Mouse (Mus musculus) spleen, adult 2 months (tissue): ENCODE data around the gene Rbmx2. TPM values are rescaled to one million over a fixed set of nuclear protein-coding genes. Genes with fewer than 3 reads are reported as not detected.
A peak's percentile ranks its signal among the peaks of the same experiment; 100 is the strongest.

ENCODE experiments used
- DNase-seq, 2 experiments: peaks; one replicate each; pipeline versions ENCODE4 v3.0.0 to v3.0.0-alpha.2; 2012 to 2021; ENCODE audit warnings: low spot score in 2 of 2, low read depth in 1 of 2
- H3K27ac ChIP-seq: fragments of 200-500 bp; 2 replicates; pipeline ENCODE4 v1.5.1; 2012; ENCODE audit warnings: low read length, inconsistent platforms; ENCODE audit not compliant: insufficient read depth
- H3K27me3 ChIP-seq: fragments of 200-500 bp; 2 replicates; pipeline ENCODE4 v1.6.1; 2012; ENCODE audit warnings: mild to moderate bottlenecking, moderate library complexity, low read length, inconsistent platforms; ENCODE audit not compliant: control insufficient read depth, insufficient read depth
- H3K36me3 ChIP-seq: fragments of 200-500 bp; 2 replicates; pipeline ENCODE4 v1.6.1; 2012; ENCODE audit warnings: mild to moderate bottlenecking, low read length, inconsistent platforms; ENCODE audit not compliant: control insufficient read depth, insufficient read depth
- H3K4me1 ChIP-seq: fragments of 200-500 bp; 2 replicates; pipeline ENCODE4 v1.6.1; 2011; ENCODE audit warnings: inconsistent platforms; ENCODE audit not compliant: control insufficient read depth, insufficient read depth, insufficient read length
- H3K4me3 ChIP-seq: fragments of 200-500 bp; 2 replicates; pipeline ENCODE4 v1.5.1; 2011; ENCODE audit warnings: mild to moderate bottlenecking, inconsistent platforms; ENCODE audit not compliant: insufficient read depth, insufficient read length; ENCODE audit errors: extremely low read depth
- CTCF ChIP-seq: fragments of 200-500 bp; IDR thresholded peaks from 2 replicates; pipeline ENCODE4 v1.5.1; 2011; ENCODE audit warnings: mild to moderate bottlenecking, inconsistent platforms; ENCODE audit not compliant: insufficient read depth, insufficient read length, insufficient replicate concordance; ENCODE audit errors: extremely low read depth
- POLR2A ChIP-seq: fragments of 200-500 bp; IDR thresholded peaks from 2 replicates; pipeline ENCODE4 v1.6.1; 2011; ENCODE audit warnings: low read depth, low read length, inconsistent platforms
- WGBS: fragments of 180-500 bp; shearing (Covaris S2); methylation state at CpG from one replicate; pipeline ENCODE4 v1.1.7; 2018; 5-methylcytosine and 5-hydroxymethylcytosine counted together
- polyA plus RNA-seq: library from polyadenylated mRNA; depleted of rRNA; stranded (reverse); fragments of >200 nt; gene quantifications from 2 replicates; pipeline ENCODE4 v1.2.3, GENCODE M21; 2012; rRNA removed

Rbmx2 gene
- polyA plus RNA-seq, result 1.2 and 1.3 TPM in 2 replicates

DNA sequence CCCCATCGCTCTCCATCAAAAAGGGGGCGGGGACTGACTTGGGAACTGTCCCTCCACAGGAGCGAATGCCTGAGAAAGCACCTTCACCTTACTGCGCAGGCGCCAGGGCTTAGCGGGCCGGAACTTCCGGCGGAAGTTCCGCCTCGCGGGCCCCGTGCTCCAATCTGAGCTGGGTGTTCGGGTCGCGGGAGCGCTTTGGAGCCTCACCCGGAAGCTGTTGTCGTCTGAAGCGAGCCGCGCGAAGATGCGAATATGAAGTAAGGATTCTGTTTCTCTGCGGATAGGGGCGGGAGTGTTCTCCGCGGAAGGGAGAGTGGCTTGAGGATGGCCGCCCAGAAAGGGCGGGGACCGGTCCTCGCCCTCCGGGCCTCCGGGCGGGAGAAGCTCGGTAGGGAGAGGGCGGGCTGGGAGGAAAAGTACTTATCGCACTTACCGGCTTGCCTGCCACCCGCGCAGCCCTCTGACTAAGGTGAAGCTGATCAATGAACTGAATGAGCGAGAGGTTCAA is at the start of gene Rbmx2:
Rbmx2 (plus strand) TSS at position 141 of the 508 bp plus-strand sequence.
- no peak for TF ChIP-seq CTCF
- TF ChIP-seq POLR2A, result no peak
- no peak within 1 kb of the TSS for H3K27ac ChIP-seq
- no peaks in the 10 kb centered on the region for H3K27me3 ChIP-seq
- H3K4me1 ChIP-seq, result peaks cover 4% of the 10 kb centered on the region; the same call in 1 of the 2 replicates
- peak; percentile 77 to 85 for DNase-seq
- WGBS, result 18% methylated on average over 42 of the region's 42 CpGs
- H3K4me3 ChIP-seq, result peak within 1 kb of the TSS; percentile 67
- 0 out of 2 replicates have a peak, but pooled peaks cover 1% of the 10 kb centered on the region for H3K36me3 ChIP-seq

DNA sequence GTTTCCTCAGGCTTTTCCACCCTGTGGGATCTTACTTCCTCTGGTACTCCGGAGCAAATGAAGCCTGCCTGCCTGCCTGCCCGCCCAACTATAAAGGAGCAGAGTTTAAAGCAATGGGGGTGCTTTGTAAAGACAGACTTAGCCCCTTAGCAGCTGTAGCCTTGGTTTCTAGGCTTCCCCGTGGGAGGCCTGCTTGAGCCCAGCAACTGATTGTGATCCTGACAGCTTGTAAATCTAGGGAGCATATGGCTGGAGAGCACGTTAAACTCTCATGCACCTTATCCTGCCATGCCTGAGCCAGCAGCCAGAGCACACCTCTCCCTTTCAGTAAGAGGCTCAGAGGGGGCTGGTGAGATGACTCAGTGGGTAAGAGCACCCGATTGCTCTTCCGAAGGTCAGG is 28.0 kb upstream of the Rbmx2 start:
- Histone ChIP-seq H3K27me3 (no peaks in the 10 kb centered on the region), H3K36me3 (no peaks in the 10 kb centered on the region), H3K27ac (no peak overlapping the region), H3K4me1 (no peaks in the 10 kb centered on the region), H3K4me3 (no peak overlapping the region)
- TF ChIP-seq POLR2A (no peak), CTCF (no peak)
- WGBS, result 70% methylated on average over 6 of the region's 6 CpGs
- no peak for DNase-seq

DNA sequence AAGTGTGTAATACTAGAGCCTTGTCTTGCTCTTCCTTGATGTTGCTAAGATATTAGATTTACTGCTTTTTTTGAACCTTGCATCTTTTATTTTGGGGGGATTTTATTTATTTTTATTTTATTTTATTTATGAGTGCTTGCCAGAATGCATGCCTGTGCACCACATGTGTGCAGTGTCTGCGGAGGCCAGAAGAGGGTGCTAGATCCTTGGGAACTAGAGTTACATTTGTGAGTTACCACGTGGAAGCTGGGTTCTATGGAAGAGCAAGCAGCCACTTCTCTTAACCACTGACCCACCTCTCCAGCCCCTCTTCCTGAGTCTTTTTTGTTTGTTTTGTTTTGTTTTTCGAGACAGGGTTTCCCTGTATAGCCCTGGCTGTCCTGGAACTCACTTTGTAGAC is 25.2 kb upstream of the Rbmx2 start:
- 65% methylated on average over 3 of the region's 3 CpGs for WGBS
- no peaks in the 10 kb centered on the region for H3K36me3 ChIP-seq
- no peaks in the 10 kb centered on the region for H3K4me1 ChIP-seq
- no peak overlapping the region for H3K4me3 ChIP-seq
- no peak overlapping the region for H3K27ac ChIP-seq
- TF ChIP-seq CTCF, result no peak
- no peak for TF ChIP-seq POLR2A
- DNase-seq, result no peak
- no peaks in the 10 kb centered on the region for H3K27me3 ChIP-seq

DNA sequence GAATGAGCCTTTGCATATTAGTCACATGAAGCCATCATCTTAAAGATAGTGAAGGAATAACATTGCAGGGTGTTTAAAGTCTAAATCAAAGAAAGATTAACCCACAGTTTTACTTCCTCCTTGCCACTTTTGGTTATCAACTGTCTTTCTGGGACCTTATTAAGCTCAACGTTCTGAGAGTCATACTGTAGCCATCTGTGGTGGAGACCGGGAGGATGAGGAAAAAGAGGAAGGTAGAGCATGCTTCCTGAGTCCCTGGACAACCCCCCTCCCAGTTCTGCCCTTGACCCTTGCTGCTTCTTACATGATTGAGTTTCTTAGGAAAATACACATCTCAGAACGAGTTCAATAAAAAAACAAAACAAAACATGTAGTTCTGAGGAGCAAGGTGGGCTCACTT is 23.1 kb upstream of the Rbmx2 start:
- Histone ChIP-seq H3K4me1 (no peaks in the 10 kb centered on the region), H3K27ac (no peak overlapping the region), H3K36me3 (no peaks in the 10 kb centered on the region), H3K4me3 (no peak overlapping the region), H3K27me3 (no peaks in the 10 kb centered on the region)
- DNase-seq, result no peak
- TF ChIP-seq POLR2A (no peak), CTCF (no peak)
- WGBS, result 19% methylated on average over 3 of the region's 3 CpGs

DNA sequence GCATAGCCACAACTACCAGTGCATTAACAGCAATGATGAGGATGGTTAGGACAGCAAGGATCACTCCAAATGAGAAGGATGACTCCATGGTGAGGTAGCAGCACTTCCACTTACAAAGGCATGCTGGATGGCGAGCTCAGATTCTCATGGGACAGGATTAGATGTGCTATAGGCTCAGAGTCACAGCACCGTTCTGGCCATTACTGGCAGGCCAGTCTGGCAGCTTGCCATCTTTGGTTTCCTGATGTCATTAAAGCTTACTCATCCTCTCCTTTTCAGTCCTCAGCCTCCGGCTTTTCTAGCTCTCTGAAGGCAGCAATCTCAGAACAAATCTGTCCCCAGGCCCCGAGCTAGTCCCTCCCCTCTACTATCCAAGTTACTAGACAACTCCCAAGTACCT is 20.6 kb upstream of the Rbmx2 start, which contains the start of gene Gpr119:
Gpr119 (minus strand) TSS at position 308 of the 400 bp plus-strand sequence.
- DNase-seq, result no peak
- no peak within 1 kb of the TSS for H3K27ac ChIP-seq
- no peaks in the 10 kb centered on the region for H3K36me3 ChIP-seq
- WGBS, result 61% methylated on average over 4 of the region's 4 CpGs
- no peak for TF ChIP-seq POLR2A
- TF ChIP-seq CTCF, result no peak
- H3K27me3 ChIP-seq, result no peaks in the 10 kb centered on the region
- no peaks in the 10 kb centered on the region for H3K4me1 ChIP-seq
- no peak within 1 kb of the TSS for H3K4me3 ChIP-seq

DNA sequence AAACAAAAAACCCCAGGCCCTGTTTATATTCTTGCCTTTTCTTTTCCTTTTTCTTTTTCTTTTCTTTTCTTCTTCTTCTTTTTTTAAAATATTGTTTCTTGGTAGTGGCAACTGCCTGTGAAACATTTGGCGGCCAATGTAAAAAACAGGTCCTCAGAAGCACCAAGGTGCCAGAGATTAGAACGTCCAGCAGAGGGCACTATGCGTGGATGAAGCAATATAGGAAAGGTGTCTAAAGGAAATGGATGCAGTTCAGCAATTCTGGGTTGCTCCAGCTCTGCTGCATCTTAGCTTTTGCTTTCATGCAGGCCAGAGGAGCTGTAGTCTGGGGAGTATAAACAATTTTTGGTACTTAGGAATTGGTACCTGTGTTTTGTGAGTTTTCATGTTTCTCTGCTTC is 11.4 kb upstream of the Rbmx2 start:
- H3K36me3 ChIP-seq, result no peaks in the 10 kb centered on the region
- WGBS, result 13% methylated on average over 3 of the region's 3 CpGs
- no peaks in the 10 kb centered on the region for H3K4me1 ChIP-seq
- H3K27me3 ChIP-seq, result no peaks in the 10 kb centered on the region
- no peak for TF ChIP-seq POLR2A
- TF ChIP-seq CTCF, result peak; percentile 34; the same call in 1 of the 2 replicates
- DNase-seq, result peak; percentile 3 to 41
- no peak overlapping the region for H3K27ac ChIP-seq
- no peak overlapping the region for H3K4me3 ChIP-seq

DNA sequence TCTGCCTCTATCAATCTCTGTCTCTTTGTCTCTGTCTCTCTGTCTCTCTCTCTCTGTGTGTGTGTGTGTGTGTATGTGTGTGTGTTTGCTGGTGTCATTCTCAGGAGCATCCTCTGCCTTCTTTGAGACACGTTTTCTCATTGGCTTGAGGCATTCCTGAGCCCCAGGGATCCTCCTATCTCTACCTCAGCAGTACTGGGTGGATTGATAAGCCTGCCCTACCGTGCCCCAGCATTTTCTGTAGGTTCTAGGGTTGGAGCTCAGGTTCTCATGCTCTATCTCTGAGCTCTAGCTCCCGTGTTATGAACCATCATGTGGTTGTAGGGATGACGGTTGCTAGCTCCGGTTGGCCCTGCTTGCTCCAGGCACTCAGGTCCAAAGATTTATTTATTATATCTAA is 10.9 kb upstream of the Rbmx2 start:
- DNase-seq, result no peak
- 70% methylated on average over 5 of the region's 5 CpGs for WGBS
- TF ChIP-seq CTCF, result no peak
- TF ChIP-seq POLR2A, result no peak
- H3K4me1 ChIP-seq, result no peaks in the 10 kb centered on the region
- no peak overlapping the region for H3K27ac ChIP-seq
- H3K4me3 ChIP-seq, result no peak overlapping the region
- H3K36me3 ChIP-seq, result no peaks in the 10 kb centered on the region
- no peaks in the 10 kb centered on the region for H3K27me3 ChIP-seq

DNA sequence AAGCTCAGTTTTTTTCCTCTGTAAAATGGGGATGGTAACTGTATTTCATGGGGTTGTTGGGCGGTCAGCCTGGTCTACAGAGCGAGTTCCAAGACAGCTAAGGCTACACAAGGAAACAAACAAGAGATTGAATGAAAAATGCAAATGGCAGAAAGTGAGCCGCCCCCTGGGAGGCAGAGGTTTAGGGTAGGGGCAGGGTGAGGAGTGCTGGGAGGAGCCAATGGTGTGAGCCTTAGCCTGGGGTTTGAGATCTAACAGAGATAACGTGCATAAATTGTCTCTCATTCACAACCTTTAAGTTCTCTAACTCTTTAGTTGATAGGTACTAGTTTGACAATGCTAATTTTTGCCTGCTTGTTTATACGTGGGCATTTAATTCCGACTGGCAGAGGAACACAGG is 344 bp upstream of the Rbmx2 start:
- Histone ChIP-seq H3K4me3 (peak overlapping the region; percentile 28), H3K27me3 (no peaks in the 10 kb centered on the region), H3K27ac (no peak overlapping the region), H3K36me3 (0 out of 2 replicates have a peak, but pooled peaks cover 1% of the 10 kb centered on the region), H3K4me1 (peaks cover 4% of the 10 kb centered on the region; the same call in 1 of the 2 replicates)
- DNase-seq, result no peak
- no peak for TF ChIP-seq POLR2A
- TF ChIP-seq CTCF, result no peak
- 34% methylated on average over 6 of the region's 6 CpGs for WGBS
